Comparison of ENCODE assay signal across 8 mouse cellular contexts in genomic region chr4:111442435-111443238, GRCm38 (mm10). TPM values are rescaled to one million over a fixed set of nuclear protein-coding genes. Genes with fewer than 3 reads are reported as not detected.
DNase-seq lines count a peak whose midpoint lies in the region; ATAC-seq lines count a peak whose summit lies in the region.
"Had no signal": no experiment of that assay in that cellular context is flagged by ENCODE, and none has a peak within 500 bp of the region (broad histone marks: within the 10 kb centered on the region; RNA-seq: fewer than 3 reads in every experiment).

No protein-coding gene starts in this region.

- H3K27ac ChIP-seq in midbrain, embryonic 14.5 days (replicated peaks; ENCODE audit: low read depth, low read length): no peak overlapping the region; the same call in 1 of the 2 replicates
- H3K27ac ChIP-seq in liver, embryonic 12.5 days: no peak overlapping the region

- 79% methylated on average over 1 of the region's 1 CpGs for WGBS in midbrain, embryonic 14.5 days
- 34% methylated on average over 1 of the region's 1 CpGs for WGBS in liver, embryonic 12.5 days (ENCODE audit: insufficient replicate concordance)

- H3K9me3 ChIP-seq in midbrain, embryonic 14.5 days (ENCODE audit: control insufficient read depth, low read length): no peaks in the 10 kb centered on the region
- H3K9me3 ChIP-seq in liver, embryonic 12.5 days (replicated peaks): peaks cover 9% of the 10 kb centered on the region; the same call in 1 of the 2 replicates

- H3K4me3 ChIP-seq in midbrain, embryonic 14.5 days (replicated peaks; ENCODE audit: low read depth, low read length): no peak overlapping the region
- no peak overlapping the region for H3K4me3 ChIP-seq in liver, embryonic 12.5 days
- H3K4me3 ChIP-seq: myocyte had no signal

- H3K27me3 ChIP-seq in midbrain, embryonic 14.5 days (ENCODE audit: control insufficient read depth, insufficient read depth, low read length): no peaks in the 10 kb centered on the region
- H3K27me3 ChIP-seq in liver, embryonic 12.5 days (replicated peaks): no peaks in the 10 kb centered on the region

- peak; percentile 18 for DNase-seq in kidney, adult 11 months
- DNase-seq in kidney, adult 18-20 months: no peak
- peak; percentile 10 for DNase-seq in MEL-GATA-1-ER (ENCODE audit: extremely low read depth, low read depth)
- DNase-seq in kidney, postnatal 10 days: peak; percentile 26
- DNase-seq in midbrain, embryonic 14.5 days: peak; percentile 24

- ATAC-seq in common myeloid progenitor, adult 5-6 weeks (replicated peaks; ENCODE audit: low read depth, poor library complexity, severe bottlenecking): peak; percentile 77
- no peak for ATAC-seq in midbrain, embryonic 14.5 days (ENCODE audit: low FRiP score, low TSS enrichment)
- no peak for ATAC-seq in liver, embryonic 12.5 days

- peaks cover 26% of the 10 kb centered on the region for H3K36me3 ChIP-seq in midbrain, embryonic 14.5 days (ENCODE audit: control insufficient read depth, insufficient read depth, low read length)
- H3K36me3 ChIP-seq in liver, embryonic 12.5 days: no peaks in the 10 kb centered on the region

- peaks cover 32% of the 10 kb centered on the region for H3K4me1 ChIP-seq in midbrain, embryonic 14.5 days (ENCODE audit: control insufficient read depth, insufficient read depth, low read length)
- H3K4me1 ChIP-seq in liver, embryonic 12.5 days: peaks cover 17% of the 10 kb centered on the region; the same call in 1 of the 2 replicates

- H3K4me2 ChIP-seq in midbrain, embryonic 14.5 days (ENCODE audit: low read length): no peak overlapping the region
- H3K4me2 ChIP-seq in liver, embryonic 12.5 days: no peak overlapping the region

- no peak overlapping the region for H3K9ac ChIP-seq in midbrain, embryonic 14.5 days (replicated peaks; ENCODE audit: low read length)
- H3K9ac ChIP-seq in liver, embryonic 12.5 days: no peak overlapping the region

RNA-seq across cellular contexts. Expression of gene Bend5, which starts 27.8 kb away (rescaled TPM):
- 3.3 and 6.2 TPM in 2 replicates for total RNA-seq in common myeloid progenitor, adult 5-6 weeks (2017)
- polyA plus RNA-seq in midbrain, embryonic 14.5 days (2014; fragmentation: Nextera tagmentation; extraction: Ambion mirVana): 86.3 and 88.8 TPM in 2 replicates
- polyA plus RNA-seq in liver, embryonic 12.5 days (2016; fragmentation: Nextera tagmentation; extraction: Ambion mirVana): 2.1 and 2.3 TPM in 2 replicates
- polyA plus RNA-seq: myocyte had no signal

Comparison
In these comparisons a context has a peak if more than half of its experiments do, and no peak if none do; other contexts are left out.
1. RNA of gene Bend5, which starts 27.8 kb away (polyA plus RNA-seq): 86.3 to 88.8 TPM in midbrain, embryonic 14.5 days; 2.1 to 2.3 TPM in liver, embryonic 12.5 days; every median in the first group is over 10 times any median in the second.